Mouse (Mus musculus) lung, embryonic 14.5 days (tissue): ENCODE measurements around the gene Car3. TPM values are rescaled to one million over a fixed set of nuclear protein-coding genes. Genes with fewer than 3 reads are reported as not detected.

ENCODE experiments used
- ATAC-seq: fragments of 200-750 bp; cut with Nextera tagmentation; 2 replicates; pipeline ENCODE4 v1.8.0; 2017; ENCODE audit warnings: mild to moderate bottlenecking, moderate TSS enrichment, moderate library complexity; ENCODE audit not compliant: insufficient read depth
- DNase-seq: peaks from one replicate; pipeline ENCODE4 v3.0.0-alpha.2; 2015
- H3K27ac ChIP-seq: fragments of 300-500 bp; sonication (generic); 2 replicates; pipeline ENCODE4 v1.5.1; 2014; ENCODE audit warnings: low read depth, mild to moderate bottlenecking, moderate library complexity
- H3K27me3 ChIP-seq: fragments of 300-500 bp; sonication (generic); 2 replicates; pipeline ENCODE4 v1.6.1; 2014; ENCODE audit warnings: low read length, control low read depth; ENCODE audit not compliant: insufficient read depth
- H3K36me3 ChIP-seq: fragments of 300-500 bp; sonication (generic); 2 replicates; pipeline ENCODE4 v1.6.1; 2014; ENCODE audit warnings: control low read depth; ENCODE audit not compliant: insufficient read depth
- H3K4me1 ChIP-seq: fragments of 300-500 bp; sonication (generic); 2 replicates; pipeline ENCODE4 v1.6.1; 2014; ENCODE audit warnings: antibody characterized with exemption, control low read depth; ENCODE audit not compliant: insufficient read depth
- H3K4me2 ChIP-seq: fragments of 300-500 bp; sonication (generic); 2 replicates; pipeline ENCODE4 v1.6.1; 2014; ENCODE audit warnings: mild to moderate bottlenecking
- H3K4me3 ChIP-seq: fragments of 300-500 bp; sonication (generic); 2 replicates; pipeline ENCODE4 v1.5.1; 2014; ENCODE audit warnings: low read depth, low read length
- H3K9ac ChIP-seq: fragments of 300-500 bp; sonication (generic); 2 replicates; pipeline ENCODE4 v1.6.1; 2014
- H3K9me3 ChIP-seq: fragments of 300-500 bp; sonication (generic); 2 replicates; pipeline ENCODE4 v1.6.1; 2016; ENCODE audit warnings: low read depth, low read length, control low read depth
- CTCF ChIP-seq: IDR thresholded peaks from 2 replicates; pipeline ENCODE4 v1.5.1; 2016; ENCODE audit warnings: antibody characterized with exemption, low read depth
- WGBS: fragments of 180-500 bp; shearing (Covaris S2); extraction: QIAGEN DNeasy Blood & Tissue Kit; methylation state at CpG from one replicate; pipeline ENCODE4 v1.1.7; 2014; 5-methylcytosine and 5-hydroxymethylcytosine counted together
- polyA plus RNA-seq: library from polyadenylated mRNA; unstranded; fragments of >200 nt; fragmentation: Nextera tagmentation; extraction: Ambion mirVana; gene quantifications from 2 replicates; pipeline ENCODE4 v1.2.1, GENCODE M21; 2014

Car3 gene
- polyA plus RNA-seq, 1 experiment from 2014 or later, result 1.6 TPM

- H3K27me3 ChIP-seq, result no peaks in the 10 kb centered on the region
- no peak for DNase-seq
- no peak for ATAC-seq
- H3K4me3 ChIP-seq, result no peak overlapping the region
- no peak overlapping the region for H3K9ac ChIP-seq
- no peak overlapping the region for H3K4me2 ChIP-seq
- 58% methylated on average over 3 of the region's 3 CpGs for WGBS
- H3K27ac ChIP-seq, result no peak overlapping the region
- no peaks in the 10 kb centered on the region for H3K4me1 ChIP-seq
- no peak for TF ChIP-seq CTCF
- H3K9me3 ChIP-seq, result no peaks in the 10 kb centered on the region
- peaks cover 47% of the 10 kb centered on the region for H3K36me3 ChIP-seq
Measured at GRCm38 (mm10) chr3:14904165-14904564, 40.9 kb downstream of the Car3 start.

- Histone ChIP-seq H3K36me3 (peaks cover 21% of the 10 kb centered on the region), H3K9ac (no peak overlapping the region), H3K27me3 (no peaks in the 10 kb centered on the region), H3K27ac (no peak overlapping the region), H3K9me3 (no peaks in the 10 kb centered on the region), H3K4me2 (no peak overlapping the region), H3K4me1 (no peaks in the 10 kb centered on the region), H3K4me3 (no peak overlapping the region)
- no peak for TF ChIP-seq CTCF
- no peak for DNase-seq
- ATAC-seq, result no peak
- WGBS, result 41% methylated on average over 1 of the region's 1 CpGs
Measured at GRCm38 (mm10) chr3:14907271-14907670, 44.0 kb downstream of the Car3 start.

- H3K9ac ChIP-seq, result no peak overlapping the region
- no peak overlapping the region for H3K27ac ChIP-seq
- H3K27me3 ChIP-seq, result no peaks in the 10 kb centered on the region
- H3K4me2 ChIP-seq, result no peak overlapping the region
- DNase-seq (no peak), ATAC-seq (no peak)
- H3K4me3 ChIP-seq, result no peak overlapping the region
- no peaks in the 10 kb centered on the region for H3K4me1 ChIP-seq
- WGBS, result 78% methylated on average over 4 of the region's 4 CpGs
- no peaks in the 10 kb centered on the region for H3K36me3 ChIP-seq
- TF ChIP-seq CTCF, result no peak
- H3K9me3 ChIP-seq, result no peaks in the 10 kb centered on the region
Measured at GRCm38 (mm10) chr3:14911992-14912582, 48.8 kb downstream of the Car3 start.

GRCm38 (mm10) chr3:14913774-14914173 is 50.5 kb downstream of the Car3 start:
- DNase-seq (no peak), ATAC-seq (no peak)
- Histone ChIP-seq H3K9me3 (no peaks in the 10 kb centered on the region), H3K36me3 (no peaks in the 10 kb centered on the region), H3K4me2 (no peak overlapping the region), H3K27ac (no peak overlapping the region), H3K4me1 (no peaks in the 10 kb centered on the region), H3K9ac (no peak overlapping the region), H3K4me3 (no peak overlapping the region), H3K27me3 (no peaks in the 10 kb centered on the region)
- 55% methylated on average over 4 of the region's 4 CpGs for WGBS
- no peak for TF ChIP-seq CTCF

GRCm38 (mm10) chr3:14915355-14915754 is 52.0 kb downstream of the Car3 start:
- Histone ChIP-seq H3K36me3 (no peaks in the 10 kb centered on the region), H3K9me3 (no peaks in the 10 kb centered on the region), H3K4me1 (no peaks in the 10 kb centered on the region), H3K27me3 (no peaks in the 10 kb centered on the region), H3K27ac (no peak overlapping the region), H3K4me3 (no peak overlapping the region), H3K4me2 (no peak overlapping the region), H3K9ac (no peak overlapping the region)
- no peak for DNase-seq
- 84% methylated on average over 2 of the region's 2 CpGs for WGBS
- TF ChIP-seq CTCF, result no peak
- no peak for ATAC-seq

GRCm38 (mm10) chr3:14917261-14917660 is 53.9 kb downstream of the Car3 start:
- DNase-seq, result no peak
- no peaks in the 10 kb centered on the region for H3K9me3 ChIP-seq
- 61% methylated on average over 2 of the region's 2 CpGs for WGBS
- no peak overlapping the region for H3K9ac ChIP-seq
- H3K27ac ChIP-seq, result no peak overlapping the region
- TF ChIP-seq CTCF, result no peak
- H3K4me3 ChIP-seq, result no peak overlapping the region
- no peak overlapping the region for H3K4me2 ChIP-seq
- no peaks in the 10 kb centered on the region for H3K36me3 ChIP-seq
- ATAC-seq, result no peak
- H3K4me1 ChIP-seq, result no peaks in the 10 kb centered on the region
- H3K27me3 ChIP-seq, result no peaks in the 10 kb centered on the region

Other genes with a start within 250 kb of the Car3 start
- 8.8 and 9.0 TPM in 2 replicates for gene Car13, start 221.8 kb upstream of the Car3 start, polyA plus RNA-seq
- gene Car1, start 55.1 kb upstream of the Car3 start, polyA plus RNA-seq, result 0.27 TPM in 1 of 2 replicates, not detected in the other
- 365 and 368 TPM in 2 replicates for gene Car2, start 22.8 kb downstream of the Car3 start, polyA plus RNA-seq